Mouse (Mus musculus): Measurements from ENCODE around the gene Chsy1. TPM values are rescaled to one million over a fixed set of nuclear protein-coding genes. Genes with fewer than 3 reads are reported as not detected.
"Not testable (repeated sequence)": the region's sequence is repeated elsewhere in the genome, so short reads cannot be mapped to it uniquely, and the experiment has no call there.

Chsy1 gene
- total and polyA plus RNA-seq, 2 experiments: 1.3 to 3.4 TPM

GRCm38 (mm10) chr7:66184026-66184425 is 74.7 kb downstream of the Chsy1 start:
- H3K27me3 ChIP-seq (ENCODE audit: control insufficient read depth, insufficient read depth, low read length): no peaks in the 10 kb centered on the region
- WGBS: 81% methylated on average over 4 of the region's 4 CpGs
- TF ChIP-seq CTCF (IDR thresholded peaks at IDR 0.05; ENCODE audit: low read depth, low read length): no peak
- TF ChIP-seq POLR2A (IDR thresholded peaks at IDR 0.05; ENCODE audit: extremely low read depth, insufficient read depth, low read length): no peak
- no peak for DNase-seq (ENCODE audit: extremely low read depth, low read depth, low spot score)
- H3K4me1 ChIP-seq (ENCODE audit: control insufficient read depth, insufficient read depth, low read length): no peaks in the 10 kb centered on the region
- H3K9ac ChIP-seq (ENCODE audit: low read depth, low read length): no peak overlapping the region
- no peaks in the 10 kb centered on the region for H3K36me3 ChIP-seq (ENCODE audit: control insufficient read depth, insufficient read depth, low read length)
- no peak overlapping the region for H3K27ac ChIP-seq (replicated peaks; ENCODE audit: insufficient read depth, low read depth, low read length)
- no peak overlapping the region for H3K4me3 ChIP-seq (ENCODE audit: insufficient read depth, low read depth, low read length)
- no peaks in the 10 kb centered on the region for H3K79me2 ChIP-seq (ENCODE audit: control insufficient read depth, insufficient read depth, low read length)

GRCm38 (mm10) chr7:66185370-66185769 is 76.1 kb downstream of the Chsy1 start:
- no peak for DNase-seq (ENCODE audit: extremely low read depth, low read depth, low spot score)
- Histone ChIP-seq H3K79me2 (ENCODE audit: control insufficient read depth, insufficient read depth, low read length) (no peaks in the 10 kb centered on the region), H3K27ac (replicated peaks; ENCODE audit: insufficient read depth, low read depth, low read length) (no peak overlapping the region), H3K9ac (ENCODE audit: low read depth, low read length) (no peak overlapping the region), H3K27me3 (ENCODE audit: control insufficient read depth, insufficient read depth, low read length) (no peaks in the 10 kb centered on the region), H3K4me3 (ENCODE audit: insufficient read depth, low read depth, low read length) (no peak overlapping the region), H3K36me3 (ENCODE audit: control insufficient read depth, insufficient read depth, low read length) (no peaks in the 10 kb centered on the region), H3K4me1 (ENCODE audit: control insufficient read depth, insufficient read depth, low read length) (no peaks in the 10 kb centered on the region)
- 89% methylated on average over 5 of the region's 5 CpGs for WGBS
- no peak for TF ChIP-seq POLR2A (IDR thresholded peaks at IDR 0.05; ENCODE audit: extremely low read depth, insufficient read depth, low read length)
- TF ChIP-seq CTCF (IDR thresholded peaks at IDR 0.05; ENCODE audit: low read depth, low read length): no peak

- H3K27ac ChIP-seq (replicated peaks; ENCODE audit: insufficient read depth, low read depth, low read length): no peak overlapping the region
These were observed 78.4 kb downstream of the Chsy1 start for GRCm38 (mm10) chr7:66187581-66188231.

GRCm38 (mm10) chr7:66190385-66190784 is 81.1 kb downstream of the Chsy1 start:
- H3K27ac ChIP-seq (replicated peaks; ENCODE audit: insufficient read depth, low read depth, low read length); H3K27me3 ChIP-seq (ENCODE audit: control insufficient read depth, insufficient read depth, low read length); H3K4me3 ChIP-seq (ENCODE audit: insufficient read depth, low read depth, low read length); H3K36me3 ChIP-seq (ENCODE audit: control insufficient read depth, insufficient read depth, low read length); H3K4me1 ChIP-seq (ENCODE audit: control insufficient read depth, insufficient read depth, low read length); H3K9ac ChIP-seq (ENCODE audit: low read depth, low read length); H3K79me2 ChIP-seq (ENCODE audit: control insufficient read depth, insufficient read depth, low read length): not testable (repeated sequence)
- peak; percentile 16 for DNase-seq (ENCODE audit: extremely low read depth, low read depth, low spot score)
- TF ChIP-seq CTCF (IDR thresholded peaks at IDR 0.05; ENCODE audit: low read depth, low read length): peak; percentile 42
- 91% methylated on average over 10 of the region's 10 CpGs for WGBS

More at GRCm38 (mm10) chr7:66187581-66188231, 78.4 kb downstream of the Chsy1 start:
- no peaks in the 10 kb centered on the region for H3K36me3 ChIP-seq (ENCODE audit: control insufficient read depth, insufficient read depth, low read length)
- H3K9ac ChIP-seq (ENCODE audit: low read depth, low read length): no peak overlapping the region
- no peaks in the 10 kb centered on the region for H3K27me3 ChIP-seq (ENCODE audit: control insufficient read depth, insufficient read depth, low read length)
- WGBS: 76% methylated on average over 4 of the region's 4 CpGs
- H3K4me3 ChIP-seq (ENCODE audit: insufficient read depth, low read depth, low read length): no peak overlapping the region
- TF ChIP-seq POLR2A (IDR thresholded peaks at IDR 0.05; ENCODE audit: extremely low read depth, insufficient read depth, low read length): no peak
- TF ChIP-seq CTCF (IDR thresholded peaks at IDR 0.05; ENCODE audit: low read depth, low read length): no peak
- no peaks in the 10 kb centered on the region for H3K79me2 ChIP-seq (ENCODE audit: control insufficient read depth, insufficient read depth, low read length)
- no peak for DNase-seq (ENCODE audit: extremely low read depth, low read depth, low spot score)
- no peaks in the 10 kb centered on the region for H3K4me1 ChIP-seq (ENCODE audit: control insufficient read depth, insufficient read depth, low read length)

GRCm38 (mm10) chr7:66194511-66194910 is 85.2 kb downstream of the Chsy1 start:
- no peaks in the 10 kb centered on the region for H3K36me3 ChIP-seq (ENCODE audit: control insufficient read depth, insufficient read depth, low read length)
- H3K9ac ChIP-seq (ENCODE audit: low read depth, low read length): no peak overlapping the region
- H3K79me2 ChIP-seq (ENCODE audit: control insufficient read depth, insufficient read depth, low read length): no peaks in the 10 kb centered on the region
- TF ChIP-seq CTCF (IDR thresholded peaks at IDR 0.05; ENCODE audit: low read depth, low read length) (no peak), POLR2A (IDR thresholded peaks at IDR 0.05; ENCODE audit: extremely low read depth, insufficient read depth, low read length) (no peak)
- no peak for DNase-seq (ENCODE audit: extremely low read depth, low read depth, low spot score)
- H3K4me1 ChIP-seq (ENCODE audit: control insufficient read depth, insufficient read depth, low read length): peaks cover 3% of the 10 kb centered on the region; the same call in 1 of the 2 replicates
- H3K27ac ChIP-seq (replicated peaks; ENCODE audit: insufficient read depth, low read depth, low read length): no peak overlapping the region
- no peaks in the 10 kb centered on the region for H3K27me3 ChIP-seq (ENCODE audit: control insufficient read depth, insufficient read depth, low read length)
- no peak overlapping the region for H3K4me3 ChIP-seq (ENCODE audit: insufficient read depth, low read depth, low read length)
- WGBS: 86% methylated on average over 3 of the region's 3 CpGs

GRCm38 (mm10) chr7:66195881-66196280 is 86.6 kb downstream of the Chsy1 start:
- 72% methylated on average over 1 of the region's 1 CpGs for WGBS
- H3K27ac ChIP-seq (replicated peaks; ENCODE audit: insufficient read depth, low read depth, low read length): no peak overlapping the region
- peaks cover 3% of the 10 kb centered on the region; the same call in 1 of the 2 replicates for H3K4me1 ChIP-seq (ENCODE audit: control insufficient read depth, insufficient read depth, low read length)

More at GRCm38 (mm10) chr7:66195881-66196280, 86.6 kb downstream of the Chsy1 start:
- Histone ChIP-seq H3K4me3 (ENCODE audit: insufficient read depth, low read depth, low read length) (no peak overlapping the region), H3K36me3 (ENCODE audit: control insufficient read depth, insufficient read depth, low read length) (no peaks in the 10 kb centered on the region), H3K27me3 (ENCODE audit: control insufficient read depth, insufficient read depth, low read length) (no peaks in the 10 kb centered on the region), H3K79me2 (ENCODE audit: control insufficient read depth, insufficient read depth, low read length) (no peaks in the 10 kb centered on the region), H3K9ac (ENCODE audit: low read depth, low read length) (no peak overlapping the region)
- DNase-seq (ENCODE audit: extremely low read depth, low read depth, low spot score): no peak
- TF ChIP-seq POLR2A (IDR thresholded peaks at IDR 0.05; ENCODE audit: extremely low read depth, insufficient read depth, low read length) (no peak), CTCF (IDR thresholded peaks at IDR 0.05; ENCODE audit: low read depth, low read length) (no peak)

Measured in liver, adult 2 months (tissue).